Mouse (Mus musculus): Measurements from ENCODE around the gene Rps6ka5.
A peak's percentile ranks its signal among the peaks of the same experiment; 100 is the strongest.

Rps6ka5 gene

DNA sequence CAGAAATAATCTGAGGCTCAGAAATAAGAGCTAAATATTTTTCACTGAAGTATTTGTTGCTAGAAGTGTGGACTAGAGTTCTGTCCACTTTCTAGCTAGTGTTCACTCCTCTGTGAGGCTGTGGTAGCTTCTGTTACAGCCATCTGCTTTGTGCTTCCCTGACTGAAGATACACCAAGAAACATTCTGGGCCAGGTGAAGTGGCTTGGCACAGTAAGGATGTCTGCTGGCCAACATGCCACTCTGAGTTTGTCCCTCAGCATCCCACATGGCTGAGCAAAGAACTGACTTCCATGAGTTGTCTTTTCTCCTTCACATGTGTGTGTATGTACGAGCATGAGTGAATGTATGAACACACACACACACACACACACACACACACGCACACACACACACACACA, 147.6 kb downstream of the Rps6ka5 start:
- no peak for DNase-seq

DNA sequence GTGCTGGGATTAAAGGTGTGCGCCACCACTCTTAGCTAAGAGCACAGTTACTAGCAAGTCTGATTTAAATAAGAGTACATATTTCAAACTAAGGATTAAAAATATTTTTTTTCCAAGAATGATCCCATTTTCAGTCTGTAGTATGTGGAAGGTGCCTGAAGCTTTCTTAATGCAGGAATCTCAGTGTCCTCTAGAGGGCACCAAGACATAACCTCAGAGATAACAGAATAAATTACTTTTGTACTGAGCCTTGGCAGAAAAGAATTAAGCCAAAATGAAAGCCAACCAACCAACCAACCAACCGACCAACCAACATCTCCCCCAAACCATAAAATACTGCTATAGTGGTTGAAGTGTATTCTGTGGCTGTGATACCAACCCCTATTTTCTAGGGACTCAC, 148.5 kb downstream of the Rps6ka5 start:
- peak; percentile 21 for DNase-seq

DNA sequence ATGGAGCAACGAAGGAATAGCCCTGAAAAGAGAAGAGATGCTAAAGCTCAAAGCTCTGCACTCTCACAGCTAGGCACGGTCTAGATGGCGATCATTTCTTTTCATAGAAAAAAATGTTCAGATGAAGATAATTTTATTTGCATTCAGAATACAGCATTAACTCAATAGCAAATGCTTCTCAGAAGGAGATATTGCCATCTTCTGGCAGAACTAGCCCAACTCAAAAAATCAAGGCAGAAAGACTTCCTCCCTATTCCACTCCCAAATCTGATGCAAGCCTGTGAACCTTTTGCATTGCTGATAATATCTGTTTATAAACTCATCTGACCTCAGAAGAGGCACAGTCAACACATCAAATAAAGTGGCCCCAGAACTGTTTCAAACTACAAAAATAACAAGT, 151.0 kb downstream of the Rps6ka5 start:
- no peak for DNase-seq

DNA sequence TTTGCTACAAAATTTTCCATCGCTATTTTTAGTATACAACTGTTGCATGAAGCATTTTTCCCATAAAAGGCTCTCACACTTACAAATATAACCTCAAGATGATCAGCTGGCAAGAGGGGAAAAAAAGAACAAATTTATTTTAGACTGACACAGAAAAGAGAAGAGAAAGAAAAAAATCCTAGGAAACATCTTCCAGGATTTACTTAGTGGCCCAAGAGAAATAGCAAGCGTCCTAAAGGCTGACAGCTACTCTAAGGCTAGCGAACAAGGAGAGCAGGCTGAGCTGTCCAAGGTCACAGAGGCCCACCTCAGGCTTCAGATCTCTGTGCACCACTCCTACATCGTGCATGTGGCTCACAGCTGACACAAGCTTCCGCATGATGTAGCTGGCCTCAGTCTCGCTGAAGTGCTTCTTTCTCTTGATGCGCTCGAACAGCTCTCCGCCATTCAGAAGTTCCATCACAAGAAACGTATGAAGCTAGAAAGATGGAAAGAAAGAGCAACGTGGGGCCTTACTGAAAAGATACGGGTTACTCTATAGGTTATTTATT, 156.2 kb downstream of the Rps6ka5 start:
- no peak for DNase-seq

DNA sequence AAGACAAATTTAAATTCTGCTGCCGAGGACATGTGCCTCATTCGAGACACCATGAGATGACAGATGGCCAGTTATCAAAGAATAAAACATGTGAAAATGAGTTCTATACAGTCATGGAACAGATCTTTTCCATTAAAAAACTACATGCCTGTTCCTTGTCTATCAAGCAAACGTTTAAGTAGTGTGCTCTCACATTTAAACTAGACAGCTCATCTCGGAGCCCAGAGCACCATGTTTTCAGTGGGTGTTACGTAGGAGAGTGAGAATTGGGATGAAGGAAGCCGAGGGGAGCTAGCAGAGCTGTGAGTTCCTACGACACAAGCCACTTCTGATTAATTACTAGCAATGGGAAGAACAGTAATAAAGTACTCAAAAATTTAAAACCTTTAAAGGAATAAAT, 158.0 kb downstream of the Rps6ka5 start:
- no peak for DNase-seq

GRCm38 (mm10) chr12:100568105-100568504, 158.7 kb downstream of the Rps6ka5 start:
- DNase-seq = no peak

- DNase-seq = no peak
Measured at GRCm38 (mm10) chr12:100567627-100568026, 159.2 kb downstream of the Rps6ka5 start.

DNA sequence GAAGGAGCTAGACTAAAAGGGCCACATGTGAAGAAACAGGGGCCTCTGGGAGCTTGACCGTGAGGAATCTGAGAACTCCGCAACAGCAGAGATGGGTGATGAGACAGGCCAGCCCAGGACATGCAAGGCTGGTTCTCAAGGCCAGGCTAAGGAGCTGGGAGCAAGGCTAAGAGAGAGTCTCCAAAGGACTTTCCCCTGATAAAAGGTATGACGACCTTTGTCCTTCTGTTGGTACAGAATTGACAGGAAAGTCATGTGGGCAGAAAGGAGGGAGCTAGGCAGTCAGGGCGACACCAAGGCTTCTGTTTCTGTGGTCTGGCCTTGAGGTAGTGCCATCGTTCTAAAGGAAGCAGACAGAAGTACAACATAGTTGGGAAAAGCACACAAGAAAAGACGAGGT, 173.1 kb downstream of the Rps6ka5 start:
- no peak for DNase-seq

DNA sequence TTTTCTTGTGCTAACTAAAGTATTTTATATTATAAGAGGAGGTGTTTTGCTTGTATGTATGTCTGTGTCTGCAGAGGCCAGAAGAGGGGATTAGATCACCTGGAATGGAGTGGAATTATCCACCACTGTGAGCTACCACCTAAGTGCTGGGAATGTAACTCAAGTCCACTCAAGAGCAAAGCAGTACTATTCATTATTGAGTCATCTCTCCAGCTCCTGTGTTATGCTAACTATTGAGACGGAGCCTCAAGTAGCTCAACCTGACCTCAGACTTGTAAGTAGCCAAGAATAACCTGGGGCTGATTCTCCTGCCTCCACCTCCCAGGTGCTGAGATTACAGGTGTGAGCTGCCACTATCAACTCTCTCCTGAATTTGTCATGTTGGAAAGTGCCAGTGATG, 174.8 kb downstream of the Rps6ka5 start:
- no peak for DNase-seq

GRCm38 (mm10) chr12:100544194-100544567, 182.6 kb downstream of the Rps6ka5 start:
- DNase-seq = no peak

DNA sequence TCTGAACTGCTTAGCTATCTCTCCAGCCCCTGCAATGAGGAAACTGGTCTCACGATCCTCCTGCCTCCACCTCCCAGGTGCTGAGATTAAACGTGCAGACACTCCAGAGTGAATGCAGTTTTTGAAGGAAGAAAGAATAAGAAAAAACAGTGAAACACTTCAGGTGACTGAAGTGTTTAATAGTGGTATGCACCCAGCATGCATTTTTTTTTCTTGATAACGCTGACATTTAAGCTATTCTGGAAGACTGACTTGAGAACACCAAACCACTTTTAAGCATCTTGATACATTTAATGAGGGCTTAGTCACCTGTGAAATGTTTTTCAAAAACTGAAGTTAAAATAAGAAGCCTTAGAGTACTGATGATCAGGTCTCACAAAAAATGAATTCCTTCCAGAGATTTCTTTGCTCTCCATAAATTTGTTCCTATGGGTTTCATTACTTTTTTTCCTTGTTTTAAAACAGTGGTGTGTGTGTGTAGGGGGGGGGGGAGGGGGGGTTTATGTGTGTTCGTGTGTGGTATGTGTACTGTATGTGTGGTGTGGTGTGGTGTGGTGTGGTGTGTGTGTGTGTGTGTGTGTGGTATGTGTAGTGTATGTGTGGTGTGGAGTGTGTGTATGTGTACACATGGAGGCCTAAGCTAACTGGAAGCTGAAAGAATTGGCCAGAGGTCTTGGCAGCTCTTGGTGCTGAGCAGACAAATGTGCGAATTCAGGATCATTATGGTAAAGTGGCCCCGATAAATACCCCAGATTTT, 183.2 kb downstream of the Rps6ka5 start:
- no peak for DNase-seq

DNA sequence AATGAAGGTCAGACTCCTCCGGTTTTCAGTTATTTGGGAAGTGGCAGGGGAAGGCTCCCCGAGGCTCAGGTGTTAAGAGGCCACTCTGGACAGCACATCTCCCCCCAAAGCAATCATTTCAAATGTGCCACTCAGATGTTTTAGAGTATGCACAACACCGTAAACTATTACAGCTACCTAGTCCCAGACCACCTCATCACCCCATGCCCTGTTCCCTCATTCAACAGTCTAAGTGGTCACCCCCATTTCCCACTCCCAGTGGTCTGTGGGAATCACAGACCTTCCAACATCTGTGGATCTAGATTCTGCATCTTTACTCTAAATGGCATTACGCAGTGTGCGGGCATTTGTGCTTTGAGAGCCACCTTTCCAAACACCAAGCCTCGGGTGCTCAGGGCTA, 184.3 kb downstream of the Rps6ka5 start:
- no peak for DNase-seq

DNA sequence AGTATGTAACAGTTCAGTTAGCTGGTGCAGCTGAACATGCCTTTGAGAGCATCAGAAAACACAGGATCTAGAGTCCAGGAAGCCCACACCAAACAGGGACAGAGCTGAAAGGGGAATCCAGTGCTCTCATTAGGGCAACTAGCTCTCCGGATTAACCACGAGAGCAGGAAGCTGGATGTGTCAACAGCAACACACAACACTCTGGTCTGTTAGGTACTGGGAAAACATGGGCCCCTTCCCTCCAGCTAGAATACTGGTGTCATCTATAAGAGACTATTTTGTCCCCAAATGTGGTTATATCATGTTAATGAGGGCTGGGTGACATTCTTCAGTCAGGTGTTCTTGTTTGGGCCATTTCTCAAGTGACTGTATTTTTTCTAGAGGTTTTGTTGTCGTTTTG, 184.7 kb downstream of the Rps6ka5 start:
- no peak for DNase-seq

DNA sequence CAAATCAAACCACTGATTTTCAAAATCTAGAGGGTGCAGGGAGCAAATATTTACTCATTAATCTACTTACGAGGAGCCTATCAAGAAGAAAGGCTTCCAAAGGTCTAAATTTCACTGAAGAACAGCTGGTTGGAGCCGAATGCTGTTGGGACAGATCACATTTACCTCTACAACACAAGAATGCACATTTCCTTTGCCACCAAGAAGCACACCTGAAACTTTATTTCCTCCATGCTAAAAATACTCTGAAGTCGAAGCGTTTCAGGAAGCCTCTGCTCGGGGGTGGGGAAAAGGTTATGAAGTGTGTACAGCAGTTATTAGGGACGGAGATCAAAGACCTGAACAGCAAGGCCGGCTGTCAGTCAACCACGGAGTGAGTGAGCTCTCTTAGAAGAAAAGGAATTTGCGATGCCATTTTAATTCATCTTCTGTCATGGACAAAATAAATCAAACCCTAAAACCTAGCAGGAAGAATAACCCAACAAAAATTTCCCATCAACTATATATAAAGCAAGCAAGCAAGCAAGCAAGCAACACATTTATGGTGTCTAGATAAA, 187.5 kb downstream of the Rps6ka5 start:
- no peak for DNase-seq

- peak; percentile 39 for DNase-seq
Measured at GRCm38 (mm10) chr12:100538445-100539157, 188.2 kb downstream of the Rps6ka5 start.

DNA sequence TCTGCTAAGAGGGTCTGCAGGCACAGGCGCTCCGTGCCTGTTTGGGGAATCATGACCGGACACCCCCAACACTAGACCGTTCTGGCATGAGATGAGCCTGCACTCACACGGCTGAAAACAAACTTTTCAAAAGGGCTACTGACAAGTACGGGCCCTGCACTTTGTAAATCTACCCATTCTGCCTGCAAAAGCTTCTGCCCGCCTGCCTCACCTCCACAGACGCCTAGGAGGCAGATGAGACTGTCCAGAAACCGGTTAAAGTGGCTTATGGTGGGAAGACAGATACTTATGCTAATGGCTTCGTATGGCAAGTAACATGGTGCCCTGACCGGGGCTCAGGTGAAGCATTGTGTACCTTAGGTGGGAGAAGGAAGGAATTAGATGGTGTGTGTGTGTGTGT, 189.7 kb downstream of the Rps6ka5 start:
- no peak for DNase-seq

GRCm38 (mm10) chr12:100535028-100535427, 191.8 kb downstream of the Rps6ka5 start:
- DNase-seq = no peak

- DNase-seq = no peak
Measured at GRCm38 (mm10) chr12:100534028-100534427, 192.8 kb downstream of the Rps6ka5 start.

DNA sequence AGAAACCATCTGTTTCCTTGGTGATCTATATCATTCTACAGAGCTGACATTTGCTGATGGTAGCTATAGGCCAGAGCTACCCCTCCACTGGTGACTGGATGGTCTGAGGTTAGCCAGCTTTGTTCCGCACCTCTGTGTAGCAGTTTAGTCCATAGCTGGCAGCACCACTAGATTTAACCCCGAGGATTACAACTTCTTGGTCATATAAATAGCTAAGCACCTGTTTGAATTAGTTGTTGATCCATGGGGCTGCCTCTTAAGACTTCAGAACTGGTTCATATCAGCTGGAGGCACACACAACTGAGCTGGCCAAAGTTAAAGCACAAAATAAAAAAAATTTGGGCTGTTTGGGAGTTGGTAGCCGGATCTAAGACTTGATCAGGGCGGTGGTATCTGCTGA, 193.6 kb downstream of the Rps6ka5 start:
- DNase-seq = no peak

- DNase-seq = no peak
Measured at GRCm38 (mm10) chr12:100531740-100532139, 195.0 kb downstream of the Rps6ka5 start.

- no peak for DNase-seq
Measured at GRCm38 (mm10) chr12:100530871-100531270, 195.9 kb downstream of the Rps6ka5 start.

- no peak for DNase-seq
Measured at GRCm38 (mm10) chr12:100529651-100530050, 197.1 kb downstream of the Rps6ka5 start.

DNA sequence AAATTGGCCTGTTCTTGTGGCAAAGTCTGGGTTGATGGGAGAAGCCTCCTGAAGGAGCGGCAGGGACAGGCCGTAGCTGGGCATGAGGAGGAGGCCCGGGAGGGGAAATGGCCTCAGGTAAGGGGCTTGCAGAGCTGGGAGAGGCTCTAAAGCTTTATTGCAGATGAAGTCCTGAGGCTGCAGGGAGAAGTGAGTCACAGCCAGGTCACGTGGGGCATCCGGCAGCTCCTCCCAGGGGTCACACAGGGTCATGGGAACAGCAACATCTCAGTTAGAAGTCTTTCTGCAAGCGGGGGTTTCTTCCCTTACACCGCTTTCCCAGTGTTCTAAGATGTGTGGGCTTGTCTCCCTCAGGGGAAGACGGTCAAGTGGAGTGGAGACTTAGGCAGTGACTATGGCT, 197.6 kb downstream of the Rps6ka5 start:
- DNase-seq = peak; percentile 39

- DNase-seq = peak; percentile 33
Measured at GRCm38 (mm10) chr12:100528246-100528645, 198.5 kb downstream of the Rps6ka5 start.
